ENCODE assay signal across 7 mouse cellular contexts in genomic region chrX:103981806-103982205, GRCm38 (mm10). TPM values are rescaled to one million over a fixed set of nuclear protein-coding genes. Genes with fewer than 3 reads are reported as not detected.
DNase-seq lines count a peak whose midpoint lies in the region; ATAC-seq and TF ChIP-seq lines count a peak whose summit lies in the region.

No protein-coding gene starts in this region.

- peaks cover 6% of the 10 kb centered on the region; the same call in 1 of the 2 replicates for H3K36me3 ChIP-seq in lung, embryonic 16.5 days (ENCODE audit: control insufficient read depth, insufficient read depth, low read length)
- H3K36me3 ChIP-seq in forebrain, embryonic 10.5 days (replicated peaks), result peaks cover 21% of the 10 kb centered on the region
- no peaks in the 10 kb centered on the region for H3K36me3 ChIP-seq in intestine, postnatal 0 days (ENCODE audit: control insufficient read depth, insufficient read depth)
- H3K36me3 ChIP-seq in neural tube, embryonic 14.5 days (ENCODE audit: control insufficient read depth, insufficient read depth, low read length), result no peaks in the 10 kb centered on the region

- no peak for TF ChIP-seq CTCF in intestine, postnatal 0 days (IDR thresholded peaks at IDR 0.05; ENCODE audit: low read depth)

- no peak; the same call in 1 of the 2 replicates for ATAC-seq in lung, embryonic 16.5 days (ENCODE audit: low read depth)
- no peak for ATAC-seq in intestine, postnatal 0 days
- ATAC-seq in neural tube, embryonic 14.5 days (ENCODE audit: low read depth), result no peak

- H3K4me2 ChIP-seq in lung, embryonic 16.5 days (ENCODE audit: low read depth, low read length), result peak overlapping the region; percentile 53
- H3K4me2 ChIP-seq in intestine, postnatal 0 days (replicated peaks; ENCODE audit: low read depth), result peak overlapping the region; percentile 51
- no peak overlapping the region for H3K4me2 ChIP-seq in neural tube, embryonic 14.5 days (ENCODE audit: low read depth, low read length)

- DNase-seq in lung, postnatal 36 days, result no peak
- DNase-seq in forebrain, embryonic 10.5 days (ENCODE audit: extremely low spot score, low spot score), result no peak
- DNase-seq in layer of hippocampus, adult 11-12 months (ENCODE audit: low spot score), result no peak
- no peak for DNase-seq in right cerebral cortex, adult 18-20 months

- H3K4me1 ChIP-seq in lung, embryonic 16.5 days (replicated peaks; ENCODE audit: control insufficient read depth, insufficient read depth, low read length), result no peaks in the 10 kb centered on the region
- no peaks in the 10 kb centered on the region for H3K4me1 ChIP-seq in forebrain, embryonic 10.5 days
- H3K4me1 ChIP-seq in intestine, postnatal 0 days (replicated peaks; ENCODE audit: control insufficient read depth, insufficient read depth, low read length), result no peaks in the 10 kb centered on the region
- H3K4me1 ChIP-seq in neural tube, embryonic 14.5 days (ENCODE audit: control insufficient read depth, insufficient read depth, low read length), result no peaks in the 10 kb centered on the region

- peak overlapping the region; percentile 91 for H3K27ac ChIP-seq in lung, embryonic 16.5 days (ENCODE audit: low read length)
- H3K27ac ChIP-seq in forebrain, embryonic 10.5 days, result peak overlapping the region; percentile 92
- peak overlapping the region; percentile 84 for H3K27ac ChIP-seq in intestine, postnatal 0 days (ENCODE audit: low read depth, low read length)
- no peak overlapping the region for H3K27ac ChIP-seq in neural tube, embryonic 14.5 days (ENCODE audit: low read depth, low read length)

- 72% methylated on average over 10 of the region's 10 CpGs for WGBS in lung, embryonic 16.5 days
- 80% methylated on average over 10 of the region's 10 CpGs for WGBS in forebrain, embryonic 10.5 days
- WGBS in intestine, postnatal 0 days, result 68% methylated on average over 10 of the region's 10 CpGs
- WGBS in neural tube, embryonic 14.5 days, result 81% methylated on average over 10 of the region's 10 CpGs

- H3K9me3 ChIP-seq in lung, embryonic 16.5 days (ENCODE audit: control insufficient read depth, low read length), result no peaks in the 10 kb centered on the region
- H3K9me3 ChIP-seq in forebrain, embryonic 10.5 days, result no peaks in the 10 kb centered on the region
- no peaks in the 10 kb centered on the region for H3K9me3 ChIP-seq in intestine, postnatal 0 days (ENCODE audit: control insufficient read depth)
- no peaks in the 10 kb centered on the region for H3K9me3 ChIP-seq in neural tube, embryonic 14.5 days (ENCODE audit: control insufficient read depth, low read length)

- no peaks in the 10 kb centered on the region for H3K27me3 ChIP-seq in lung, embryonic 16.5 days (ENCODE audit: control insufficient read depth, insufficient read depth, low read depth, low read length)
- H3K27me3 ChIP-seq in forebrain, embryonic 10.5 days (ENCODE audit: poor library complexity, severe bottlenecking), result peaks cover 79% of the 10 kb centered on the region
- no peaks in the 10 kb centered on the region for H3K27me3 ChIP-seq in intestine, postnatal 0 days (replicated peaks; ENCODE audit: control insufficient read depth, insufficient read depth, low read length)
- no peaks in the 10 kb centered on the region for H3K27me3 ChIP-seq in neural tube, embryonic 14.5 days (ENCODE audit: control insufficient read depth, insufficient read depth, low read length)

- H3K4me3 ChIP-seq in lung, embryonic 16.5 days (ENCODE audit: low read length), result peak overlapping the region; percentile 39
- peak overlapping the region; percentile 76 for H3K4me3 ChIP-seq in forebrain, embryonic 10.5 days
- 0 out of 2 replicates have a peak overlapping the region, but pooled peaks have one; percentile 7 for H3K4me3 ChIP-seq in intestine, postnatal 0 days (ENCODE audit: low read depth, low read length)
- peak overlapping the region; percentile 58; the same call in 1 of the 2 replicates for H3K4me3 ChIP-seq in neural tube, embryonic 14.5 days (ENCODE audit: low read depth, low read length)

- no peak overlapping the region; the same call in 1 of the 2 replicates for H3K9ac ChIP-seq in lung, embryonic 16.5 days (ENCODE audit: low read length)
- H3K9ac ChIP-seq in intestine, postnatal 0 days (ENCODE audit: low read depth, low read length), result 0 out of 2 replicates have a peak overlapping the region, but pooled peaks have one; percentile 22
- H3K9ac ChIP-seq in neural tube, embryonic 14.5 days (replicated peaks; ENCODE audit: low read depth, low read length), result no peak overlapping the region

RNA-seq across cellular contexts. Expression of gene Rlim, which starts 0.7 kb away (rescaled TPM):
- polyA plus RNA-seq in lung, embryonic 16.5 days (2015; fragmentation: Nextera tagmentation; extraction: Ambion mirVana), result 48.1 and 50.4 TPM in 2 replicates
- 39.3 and 39.4 TPM in 2 replicates for polyA plus RNA-seq in forebrain, embryonic 10.5 days (2016; fragmentation: Nextera tagmentation; extraction: Ambion mirVana)
- 11.9 and 14.4 TPM in 2 replicates for polyA plus RNA-seq in intestine, postnatal 0 days (2015; fragmentation: Nextera tagmentation; extraction: Ambion mirVana)
- 32.5 and 42.1 TPM in 2 replicates for polyA plus RNA-seq in neural tube, embryonic 14.5 days (2014; fragmentation: Nextera tagmentation; extraction: Ambion mirVana)

Comparison
In these comparisons a context has a peak if more than half of its experiments do, and no peak if none do; other contexts are left out.
1. H3K4me3 ChIP-seq: peak in every context shown above with its lines; median percentile 76 in forebrain, embryonic 10.5 days; 58 in neural tube, embryonic 14.5 days; 39 in lung, embryonic 16.5 days; 7 in intestine, postnatal 0 days.